Mouse (Mus musculus) spleen, adult 2 months (tissue): ENCODE results near the gene Ltc4s. TPM values are rescaled to one million over a fixed set of nuclear protein-coding genes. Genes with fewer than 3 reads are reported as not detected.

Source experiments
- DNase-seq, 2 experiments: peaks; one replicate each; pipeline versions ENCODE4 v3.0.0 to v3.0.0-alpha.2; 2012 to 2021; ENCODE audit warnings: low spot score in 2 of 2, low read depth in 1 of 2
- H3K27ac ChIP-seq: fragments of 200-500 bp; 2 replicates; pipeline ENCODE4 v1.5.1; 2012; ENCODE audit warnings: low read length, inconsistent platforms; ENCODE audit not compliant: insufficient read depth
- H3K27me3 ChIP-seq: fragments of 200-500 bp; 2 replicates; pipeline ENCODE4 v1.6.1; 2012; ENCODE audit warnings: mild to moderate bottlenecking, moderate library complexity, low read length, inconsistent platforms; ENCODE audit not compliant: control insufficient read depth, insufficient read depth
- H3K36me3 ChIP-seq: fragments of 200-500 bp; 2 replicates; pipeline ENCODE4 v1.6.1; 2012; ENCODE audit warnings: mild to moderate bottlenecking, low read length, inconsistent platforms; ENCODE audit not compliant: control insufficient read depth, insufficient read depth
- H3K4me1 ChIP-seq: fragments of 200-500 bp; 2 replicates; pipeline ENCODE4 v1.6.1; 2011; ENCODE audit warnings: inconsistent platforms; ENCODE audit not compliant: control insufficient read depth, insufficient read depth, insufficient read length
- H3K4me3 ChIP-seq: fragments of 200-500 bp; 2 replicates; pipeline ENCODE4 v1.5.1; 2011; ENCODE audit warnings: mild to moderate bottlenecking, inconsistent platforms; ENCODE audit not compliant: insufficient read depth, insufficient read length; ENCODE audit errors: extremely low read depth
- CTCF ChIP-seq: fragments of 200-500 bp; IDR thresholded peaks from 2 replicates; pipeline ENCODE4 v1.5.1; 2011; ENCODE audit warnings: mild to moderate bottlenecking, inconsistent platforms; ENCODE audit not compliant: insufficient read depth, insufficient read length, insufficient replicate concordance; ENCODE audit errors: extremely low read depth
- POLR2A ChIP-seq: fragments of 200-500 bp; IDR thresholded peaks from 2 replicates; pipeline ENCODE4 v1.6.1; 2011; ENCODE audit warnings: low read depth, low read length, inconsistent platforms
- WGBS: fragments of 180-500 bp; shearing (Covaris S2); methylation state at CpG from one replicate; pipeline ENCODE4 v1.1.7; 2018; 5-methylcytosine and 5-hydroxymethylcytosine counted together
- polyA plus RNA-seq: library from polyadenylated mRNA; depleted of rRNA; stranded (reverse); fragments of >200 nt; gene quantifications from 2 replicates; pipeline ENCODE4 v1.2.3, GENCODE M21; 2012; rRNA removed

Gene Ltc4s
- polyA plus RNA-seq: 44.9 and 53.9 TPM in 2 replicates

DNA sequence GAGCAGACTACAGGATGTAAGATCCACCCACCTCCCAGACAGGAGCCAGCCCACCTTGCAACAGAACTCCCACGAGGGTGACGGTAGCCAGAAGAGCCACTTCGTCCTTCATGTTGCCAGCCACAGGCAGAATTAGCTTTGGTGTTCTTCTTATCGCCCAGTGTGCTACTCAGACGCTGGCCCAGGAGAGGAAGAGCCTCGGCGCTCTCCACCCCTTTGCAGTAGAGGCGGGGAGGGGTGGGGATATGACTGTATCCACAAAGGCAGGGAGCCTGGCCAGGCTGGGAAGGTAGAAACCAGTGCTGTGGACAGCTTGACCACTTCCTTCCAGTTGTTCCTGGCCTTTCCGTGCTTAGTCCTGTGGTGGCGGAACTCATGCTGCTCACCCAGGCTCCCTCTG, at the start of gene Ltc4s:
Gene Ltc4s, minus strand, starts transcription at position 293 of the 400 bp plus-strand sequence.
- TF ChIP-seq CTCF: no peak
- TF ChIP-seq POLR2A: no peak
- Histone ChIP-seq H3K27me3 (no peaks in the 10 kb centered on the region), H3K4me3 (peak within 1 kb of the TSS; percentile 85; the same call in 1 of the 2 replicates), H3K27ac (no peak within 1 kb of the TSS), H3K4me1 (peaks cover 4% of the 10 kb centered on the region; the same call in 1 of the 2 replicates), H3K36me3 (no peaks in the 10 kb centered on the region)
- DNase-seq: no peak
- 46% methylated on average over 10 of the region's 10 CpGs for WGBS

DNA sequence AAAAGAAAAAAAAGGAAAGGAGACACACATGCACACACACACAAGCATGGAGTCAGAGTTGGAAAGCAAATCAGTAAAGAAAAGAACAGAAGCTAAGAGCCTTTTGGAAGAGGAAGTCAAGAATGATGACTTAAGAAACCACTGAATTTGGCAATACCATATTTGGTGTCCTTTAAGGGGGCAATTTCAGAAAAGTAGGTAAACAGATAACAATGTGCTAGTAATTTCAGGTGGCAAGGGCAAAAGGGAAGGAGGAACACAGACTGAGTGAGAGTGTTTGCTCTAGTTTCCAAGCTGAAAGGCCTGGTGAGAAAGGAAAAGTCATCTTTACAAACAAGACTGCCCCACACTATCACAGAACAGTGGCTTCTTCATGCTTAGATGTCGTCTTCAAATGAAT, 48.0 kb upstream of the Ltc4s start:
- WGBS: 11% methylated on average over 1 of the region's 1 CpGs
- peaks cover 12% of the 10 kb centered on the region for H3K4me1 ChIP-seq
- no peak for DNase-seq

DNA sequence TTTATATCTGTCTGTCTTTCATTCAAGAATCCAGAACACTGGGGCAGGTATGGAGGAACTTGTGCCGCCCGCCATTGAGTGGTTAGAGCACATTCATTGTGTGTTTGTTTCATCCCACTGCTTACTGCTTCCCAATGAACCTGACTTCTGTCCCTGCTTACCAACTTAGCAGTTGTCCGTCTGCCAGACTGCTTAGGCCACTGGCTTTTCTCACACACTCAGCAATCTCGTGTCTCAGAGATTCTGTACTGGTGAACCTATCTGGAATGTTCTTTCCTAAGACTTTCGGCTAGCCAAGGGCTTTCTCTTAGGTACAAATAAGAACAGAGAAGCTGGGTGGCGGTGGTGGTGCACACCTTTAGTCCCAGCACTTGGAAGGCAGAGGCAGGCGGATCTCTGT, 47.3 kb upstream of the Ltc4s start:
- Histone ChIP-seq H3K36me3 (no peaks in the 10 kb centered on the region; the same call in 1 of the 2 replicates), H3K27ac (no peak overlapping the region), H3K4me1 (peaks cover 12% of the 10 kb centered on the region), H3K27me3 (no peaks in the 10 kb centered on the region), H3K4me3 (no peak overlapping the region)
- 89% methylated on average over 7 of the region's 7 CpGs for WGBS
- TF ChIP-seq POLR2A (no peak), CTCF (no peak)
- no peak for DNase-seq

More for the DNA sequence above, 48.0 kb upstream of the Ltc4s start:
- Histone ChIP-seq H3K27me3 (no peaks in the 10 kb centered on the region), H3K36me3 (no peaks in the 10 kb centered on the region; the same call in 1 of the 2 replicates), H3K4me3 (no peak overlapping the region), H3K27ac (peak overlapping the region; percentile 3; the same call in 1 of the 2 replicates)
- TF ChIP-seq POLR2A (no peak), CTCF (no peak)

DNA sequence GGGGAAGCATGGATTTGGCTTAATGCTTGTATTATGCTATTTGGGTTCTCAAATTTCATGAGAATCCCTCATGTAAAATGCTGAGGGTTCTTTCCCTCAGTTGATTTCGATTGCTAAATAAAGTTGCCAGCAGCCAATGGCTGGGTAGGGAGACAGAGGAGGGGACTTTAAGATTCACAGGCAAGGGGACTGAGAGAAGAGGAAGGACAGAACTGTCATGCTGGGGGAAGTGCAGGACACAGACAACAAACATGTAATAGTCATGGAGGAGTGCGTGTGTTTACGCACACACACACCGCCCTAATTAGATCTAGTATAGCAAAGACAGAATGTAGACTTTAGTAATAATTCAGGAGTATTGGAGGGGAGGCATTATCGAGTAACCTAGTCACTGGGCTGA, 46.8 kb upstream of the Ltc4s start:
- no peak overlapping the region for H3K4me3 ChIP-seq
- H3K27me3 ChIP-seq: no peaks in the 10 kb centered on the region
- no peak for DNase-seq
- TF ChIP-seq POLR2A: no peak
- TF ChIP-seq CTCF: no peak
- H3K27ac ChIP-seq: no peak overlapping the region
- no peaks in the 10 kb centered on the region; the same call in 1 of the 2 replicates for H3K36me3 ChIP-seq
- WGBS: 91% methylated on average over 5 of the region's 5 CpGs
- H3K4me1 ChIP-seq: peaks cover 14% of the 10 kb centered on the region

DNA sequence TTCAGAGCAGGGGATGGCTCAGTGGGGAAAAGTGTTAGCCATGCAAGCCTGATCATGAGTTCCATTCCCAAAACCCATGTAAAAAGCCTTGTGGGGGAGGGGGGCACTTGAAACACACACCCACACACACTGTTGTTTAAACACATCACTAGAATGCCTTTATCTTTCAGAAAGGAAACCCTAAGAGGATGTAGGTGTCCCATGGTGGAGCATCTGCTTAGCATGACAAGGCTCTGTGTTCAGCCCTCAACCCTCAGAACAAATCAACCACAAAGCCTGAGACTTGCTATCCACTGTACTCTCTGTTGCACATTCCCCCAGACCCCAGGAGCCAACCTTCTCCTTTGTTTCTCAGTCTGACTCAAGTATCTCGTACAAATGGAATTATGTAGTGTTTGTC, 41.6 kb upstream of the Ltc4s start:
- DNase-seq: no peak
- WGBS: 40% methylated on average over 1 of the region's 1 CpGs
- H3K4me1 ChIP-seq: peaks cover 17% of the 10 kb centered on the region

DNA sequence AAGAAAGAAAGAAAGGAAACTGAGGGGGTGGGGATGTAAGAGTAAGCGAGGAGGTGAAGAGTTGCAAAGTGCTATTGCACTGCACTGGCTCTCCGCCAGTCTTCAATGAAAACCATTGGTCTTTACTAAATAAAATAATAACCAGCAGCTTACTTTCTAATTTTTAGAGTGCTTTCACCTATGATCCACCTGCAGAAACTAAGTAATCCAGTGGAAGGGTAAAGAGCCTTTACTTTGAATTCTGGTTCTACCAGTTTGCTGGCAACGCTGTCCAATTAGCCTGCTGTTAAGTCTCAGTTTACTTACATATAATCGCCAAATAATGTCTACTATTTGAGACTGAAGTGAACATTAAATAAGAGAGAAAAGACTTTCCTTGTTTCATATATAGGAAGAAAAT, 40.6 kb upstream of the Ltc4s start:
- H3K4me3 ChIP-seq: no peak overlapping the region
- H3K4me1 ChIP-seq: peaks cover 19% of the 10 kb centered on the region
- WGBS: 87% methylated on average over 4 of the region's 4 CpGs
- DNase-seq: no peak
- H3K27ac ChIP-seq: no peak overlapping the region
- TF ChIP-seq POLR2A (no peak), CTCF (no peak)
- H3K27me3 ChIP-seq: no peaks in the 10 kb centered on the region
- no peaks in the 10 kb centered on the region; the same call in 1 of the 2 replicates for H3K36me3 ChIP-seq

More for the DNA sequence above, 41.6 kb upstream of the Ltc4s start:
- TF ChIP-seq POLR2A: no peak
- no peak for TF ChIP-seq CTCF
- no peak overlapping the region for H3K4me3 ChIP-seq
- no peak overlapping the region for H3K27ac ChIP-seq
- no peaks in the 10 kb centered on the region for H3K27me3 ChIP-seq
- H3K36me3 ChIP-seq: no peaks in the 10 kb centered on the region; the same call in 1 of the 2 replicates

DNA sequence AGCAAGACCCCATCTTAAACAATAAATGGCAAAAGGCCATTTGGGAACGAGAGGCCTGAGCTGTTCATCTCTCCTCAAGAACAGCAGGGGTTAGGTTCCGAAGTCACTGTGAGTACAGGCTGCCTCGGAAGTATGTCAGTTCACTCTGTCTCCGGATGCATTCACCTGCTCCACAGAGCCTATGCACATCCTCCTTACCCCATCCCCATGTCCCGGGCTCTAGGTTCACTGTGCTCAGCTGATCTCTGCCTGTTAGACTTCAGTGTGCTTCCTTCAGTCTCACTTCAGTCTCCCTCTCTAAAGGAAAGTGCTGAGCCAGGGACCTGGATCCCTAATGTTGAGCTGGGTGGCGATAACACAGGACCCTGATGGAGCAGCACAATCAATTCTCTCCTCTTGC, 39.3 kb upstream of the Ltc4s start:
- H3K27ac ChIP-seq: no peak overlapping the region
- no peak for DNase-seq
- no peak for TF ChIP-seq POLR2A
- no peak for TF ChIP-seq CTCF
- H3K4me1 ChIP-seq: peaks cover 19% of the 10 kb centered on the region
- H3K36me3 ChIP-seq: no peaks in the 10 kb centered on the region; the same call in 1 of the 2 replicates
- no peak overlapping the region for H3K4me3 ChIP-seq
- H3K27me3 ChIP-seq: no peaks in the 10 kb centered on the region
- WGBS: 97% methylated on average over 6 of the region's 6 CpGs

DNA sequence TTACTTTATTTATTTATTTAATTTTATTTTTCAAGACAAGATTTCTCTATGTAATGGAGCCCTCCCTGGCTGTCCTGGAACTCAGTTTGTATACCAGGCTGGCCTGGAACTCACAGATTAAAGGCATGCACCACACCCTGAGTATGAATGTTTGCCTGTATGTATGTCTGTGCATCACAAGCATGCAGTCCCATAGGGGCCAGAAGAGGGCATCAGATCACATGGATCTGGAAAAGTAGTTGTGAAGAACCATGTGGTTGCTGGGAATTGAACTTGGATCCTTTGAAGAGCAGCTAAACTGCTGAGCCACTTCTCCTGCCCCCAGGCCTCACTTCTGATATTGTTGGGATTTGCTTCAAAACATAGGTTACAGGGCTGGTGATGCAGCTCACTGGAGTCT, 38.6 kb upstream of the Ltc4s start:
- H3K4me1 ChIP-seq: peaks cover 19% of the 10 kb centered on the region
- no peak for DNase-seq
- no peaks in the 10 kb centered on the region for H3K27me3 ChIP-seq

More for the DNA sequence above, 38.6 kb upstream of the Ltc4s start:
- no peaks in the 10 kb centered on the region; the same call in 1 of the 2 replicates for H3K36me3 ChIP-seq
- no peak overlapping the region for H3K4me3 ChIP-seq
- H3K27ac ChIP-seq: no peak overlapping the region
- no peak for TF ChIP-seq POLR2A
- TF ChIP-seq CTCF: no peak
